Mouse (Mus musculus): ENCODE results near the gene Gm7233. TPM values are rescaled to one million over a fixed set of nuclear protein-coding genes. Genes with fewer than 3 reads are reported as not detected.
"Not testable (repeated sequence)": the region's sequence is repeated elsewhere in the genome, so short reads cannot be mapped to it uniquely, and the experiment has no call there.

Gene Gm7233
- polyA plus RNA-seq (2015; fragmentation: Nextera tagmentation; extraction: Ambion mirVana), result not detected in 2 replicates

- H3K9me3 ChIP-seq; H3K36me3 ChIP-seq; H3K4me3 ChIP-seq; H3K9ac ChIP-seq; H3K27ac ChIP-seq (replicated peaks); ATAC-seq (ENCODE audit: extremely low read depth, insufficient number of reproducible peaks, low FRiP score, low TSS enrichment); H3K27me3 ChIP-seq (replicated peaks); H3K4me2 ChIP-seq; H3K4me1 ChIP-seq: not testable (repeated sequence)
- WGBS, result 68% methylated on average over 5 of the region's 5 CpGs
Observed at GRCm38 (mm10) chr14:43179567-43179966, at the start of gene Gm7233. Gm7233 (plus strand) TSS chr14:43179867.

GRCm38 (mm10) chr14:43167189-43167588 lies 12.5 kb upstream of the Gm7233 start:
- not testable (repeated sequence) for H3K9me3 ChIP-seq; H3K4me1 ChIP-seq; H3K27me3 ChIP-seq (replicated peaks); H3K27ac ChIP-seq (replicated peaks); H3K4me2 ChIP-seq; H3K4me3 ChIP-seq; H3K36me3 ChIP-seq; ATAC-seq (ENCODE audit: extremely low read depth, insufficient number of reproducible peaks, low FRiP score, low TSS enrichment); H3K9ac ChIP-seq
- WGBS, result 53% methylated on average over 4 of the region's 4 CpGs

- not testable (repeated sequence) for H3K36me3 ChIP-seq; H3K4me1 ChIP-seq; H3K4me2 ChIP-seq; H3K9ac ChIP-seq; H3K9me3 ChIP-seq; H3K4me3 ChIP-seq; ATAC-seq (ENCODE audit: extremely low read depth, insufficient number of reproducible peaks, low FRiP score, low TSS enrichment); H3K27me3 ChIP-seq (replicated peaks); H3K27ac ChIP-seq (replicated peaks)
- WGBS, result no CpG with 5 or more reads among the region's 10 CpGs
Observed at GRCm38 (mm10) chr14:43167942-43168341, 11.7 kb upstream of the Gm7233 start.

GRCm38 (mm10) chr14:43168573-43169170 lies 11.0 kb upstream of the Gm7233 start:
- not testable (repeated sequence) for H3K27me3 ChIP-seq (replicated peaks); H3K9me3 ChIP-seq; H3K9ac ChIP-seq; H3K4me1 ChIP-seq; H3K36me3 ChIP-seq; ATAC-seq (ENCODE audit: extremely low read depth, insufficient number of reproducible peaks, low FRiP score, low TSS enrichment); H3K4me3 ChIP-seq; H3K27ac ChIP-seq (replicated peaks); H3K4me2 ChIP-seq
- WGBS, result 8% methylated on average over 1 of the region's 10 CpGs

- H3K27me3 ChIP-seq (replicated peaks); H3K27ac ChIP-seq (replicated peaks); H3K4me1 ChIP-seq; H3K36me3 ChIP-seq; H3K4me3 ChIP-seq; H3K9ac ChIP-seq; H3K9me3 ChIP-seq; ATAC-seq (ENCODE audit: extremely low read depth, insufficient number of reproducible peaks, low FRiP score, low TSS enrichment); H3K4me2 ChIP-seq: not testable (repeated sequence)
- 75% methylated on average over 4 of the region's 4 CpGs for WGBS
Observed at GRCm38 (mm10) chr14:43235204-43235603, 55.5 kb downstream of the Gm7233 start, which contains the start of gene Gm8122. Gm8122 (minus strand) TSS chr14:43235304.

Other genes with a start within 250 kb of the Gm7233 start
- not detected in 2 replicates for gene Gm8082, start 186.2 kb upstream of the Gm7233 start, polyA plus RNA-seq (2015; fragmentation: Nextera tagmentation; extraction: Ambion mirVana)
- not detected in 2 replicates for gene Gm10376, start 164.2 kb upstream of the Gm7233 start, polyA plus RNA-seq (2015; fragmentation: Nextera tagmentation; extraction: Ambion mirVana)
- 0.10 TPM in 1 of 2 replicates, not detected in the other for gene Gm8094, start 103.2 kb upstream of the Gm7233 start, polyA plus RNA-seq (2015; fragmentation: Nextera tagmentation; extraction: Ambion mirVana)
- 0.19 and 0.22 TPM in 2 replicates for gene Gm8104, start 79.3 kb upstream of the Gm7233 start, polyA plus RNA-seq (2015; fragmentation: Nextera tagmentation; extraction: Ambion mirVana)
- not detected in 2 replicates for gene Gm8122, start 55.4 kb downstream of the Gm7233 start, polyA plus RNA-seq (2015; fragmentation: Nextera tagmentation; extraction: Ambion mirVana)
- not detected in 2 replicates for gene Gm8126, start 78.8 kb downstream of the Gm7233 start, polyA plus RNA-seq (2015; fragmentation: Nextera tagmentation; extraction: Ambion mirVana)
- gene Gm9732, start 95.2 kb downstream of the Gm7233 start, polyA plus RNA-seq (2015; fragmentation: Nextera tagmentation; extraction: Ambion mirVana), result not detected in 2 replicates
- gene Gm8127, start 114.0 kb downstream of the Gm7233 start, polyA plus RNA-seq (2015; fragmentation: Nextera tagmentation; extraction: Ambion mirVana), result not detected in 2 replicates
- gene 1700001F09Rik, start 167.9 kb downstream of the Gm7233 start, polyA plus RNA-seq (2015; fragmentation: Nextera tagmentation; extraction: Ambion mirVana), result not detected in 2 replicates
- gene Gm8138, start 236.5 kb downstream of the Gm7233 start, polyA plus RNA-seq (2015; fragmentation: Nextera tagmentation; extraction: Ambion mirVana), result not detected in 2 replicates